Mouse (Mus musculus) ES-E14 (cell line): ENCODE data around the gene Ppard. TPM values are rescaled to one million over a fixed set of nuclear protein-coding genes. Genes with fewer than 3 reads are reported as not detected.

ENCODE experiments used
- DNase-seq: peaks from one replicate; pipeline ENCODE4 v3.0.0-alpha.2; 2013; ENCODE audit warnings: low read depth, low spot score
- H3K27ac ChIP-seq: 2 replicates; pipeline ENCODE4 v1.5.1; 2012; ENCODE audit warnings: low read depth, mild to moderate bottlenecking, low read length, moderate library complexity, mixed read lengths; ENCODE audit not compliant: poor library complexity, insufficient read depth, severe bottlenecking
- H3K36me3 ChIP-seq: 2 replicates; pipeline ENCODE4 v1.6.1; 2012; ENCODE audit warnings: mild to moderate bottlenecking, low read length, moderate library complexity, mixed read lengths; ENCODE audit not compliant: control insufficient read depth, poor library complexity, insufficient read depth, severe bottlenecking
- H3K4me1 ChIP-seq, 2 experiments: fragments of 150-350 bp in 1 of 2; sonication (generic) in 1 of 2; 2 replicates each; pipeline ENCODE4 v1.6.1; 2012; ENCODE audit warnings: low read length in 2 of 2, mild to moderate bottlenecking in 1 of 2, mixed read lengths in 1 of 2; ENCODE audit not compliant: control insufficient read depth in 2 of 2, insufficient read depth in 2 of 2, poor library complexity in 1 of 2
- H3K4me3 ChIP-seq, 2 experiments: fragments of 150-350 bp in 1 of 2; sonication (generic) in 1 of 2; 2 replicates each; pipeline ENCODE4 v1.5.1; 2012; ENCODE audit warnings: low read length in 2 of 2, low read depth in 1 of 2, mild to moderate bottlenecking in 1 of 2, mixed read lengths in 1 of 2; ENCODE audit not compliant: insufficient read depth in 1 of 2, poor library complexity in 1 of 2, severe bottlenecking in 1 of 2
- H3K9ac ChIP-seq: 2 replicates; pipeline ENCODE4 v1.6.1; 2012; ENCODE audit warnings: low read depth, mild to moderate bottlenecking, low read length, mixed read lengths; ENCODE audit not compliant: poor library complexity, insufficient read depth, severe bottlenecking
- H3K9me3 ChIP-seq: fragments of 150-350 bp; sonication (generic); 2 replicates; pipeline ENCODE4 v1.6.1; 2012; ENCODE audit warnings: low read depth, mild to moderate bottlenecking, low read length; ENCODE audit not compliant: control insufficient read depth, insufficient read depth
- CHD2 ChIP-seq: IDR thresholded peaks from 2 replicates; pipeline ENCODE4 v1.6.1; 2014; ENCODE audit warnings: mild to moderate bottlenecking, low read depth, low read length, inconsistent platforms
- HCFC1 ChIP-seq: IDR thresholded peaks from 2 replicates; pipeline ENCODE4 v1.6.1; 2012; ENCODE audit warnings: low read length, inconsistent platforms, borderline replicate concordance; ENCODE audit not compliant: insufficient read depth
- MAFK ChIP-seq: IDR thresholded peaks from 2 replicates; pipeline ENCODE4 v1.6.1; 2014; ENCODE audit warnings: mild to moderate bottlenecking, low read depth, low read length, inconsistent platforms; ENCODE audit not compliant: insufficient read depth
- ZC3H11A ChIP-seq: IDR thresholded peaks from 2 replicates; pipeline ENCODE4 v1.6.1; 2012; ENCODE audit warnings: low read depth, mild to moderate bottlenecking, inconsistent platforms, low read length, borderline replicate concordance
- ZNF384 ChIP-seq: IDR thresholded peaks from 2 replicates; pipeline ENCODE4 v1.6.1; 2012; ENCODE audit warnings: low read depth, low read length, inconsistent platforms
- in situ Hi-C, 2 experiments: fragments of 600-800 bp; cut with MboI; formaldehyde crosslinking; loops; one replicate each; pipeline ENCODE4 v1.15.1; 2025; ENCODE audit warnings: low sequenced_read_pairs in 2 of 2, inconsistent platforms in 1 of 2; ENCODE audit not compliant: unreplicated experiment in 2 of 2
- total RNA-seq: library from RNA; depleted of rRNA; stranded (reverse); fragments of 300-350 nt; gene quantifications from 2 replicates; pipeline ENCODE4 v1.2.3, GENCODE M21; 2012

Gene Ppard
- total RNA-seq, 1 experiment, result 6.7 TPM

- Histone ChIP-seq H3K36me3 (peaks cover 5% of the 10 kb centered on the region; the same call in 1 of the 2 replicates), H3K4me3 (no peak overlapping the region), H3K9me3 (no peaks in the 10 kb centered on the region), H3K27ac (no peak overlapping the region; the same call in 1 of the 2 replicates), H3K9ac (no peak overlapping the region), H3K4me1 (peaks cover 0 to 14% of the 10 kb centered on the region in 2 experiments; a peak in 3 of 4 replicates)
- no peak for DNase-seq
- TF ChIP-seq ZNF384, result no peak
- TF ChIP-seq ZC3H11A, result no peak
- TF ChIP-seq MAFK, result no peak
- in situ Hi-C loops, result no loop called here
These were observed 15.1 kb downstream of the Ppard start for GRCm38 (mm10) chr17:28247613-28248012.

GRCm38 (mm10) chr17:28249062-28249461 is 16.6 kb downstream of the Ppard start:
- no peak overlapping the region for H3K27ac ChIP-seq
- in situ Hi-C loops, result no loop called here
- peaks cover 0 to 14% of the 10 kb centered on the region in 2 experiments; a peak in 3 of 4 replicates for H3K4me1 ChIP-seq
- TF ChIP-seq HCFC1, result no peak
- no peak overlapping the region for H3K4me3 ChIP-seq
- DNase-seq, result no peak
- H3K9ac ChIP-seq, result no peak overlapping the region
- no peaks in the 10 kb centered on the region for H3K9me3 ChIP-seq
- peaks cover 5% of the 10 kb centered on the region; the same call in 1 of the 2 replicates for H3K36me3 ChIP-seq

GRCm38 (mm10) chr17:28251579-28252280 is 19.2 kb downstream of the Ppard start:
- in situ Hi-C loops, result no loop called here
- Histone ChIP-seq H3K4me1 (peaks cover 2 to 17% of the 10 kb centered on the region in 2 experiments; a peak in 3 of 4 replicates), H3K36me3 (0 out of 2 replicates have a peak, but pooled peaks cover 3% of the 10 kb centered on the region), H3K9me3 (no peaks in the 10 kb centered on the region), H3K9ac (no peak overlapping the region), H3K4me3 (no peak overlapping the region), H3K27ac (no peak overlapping the region)
- DNase-seq, result no peak
- TF ChIP-seq ZNF384 (no peak), MAFK (no peak), ZC3H11A (no peak), HCFC1 (no peak), CHD2 (no peak)

- no peak for TF ChIP-seq CHD2
- TF ChIP-seq ZNF384, result no peak
- no peak for TF ChIP-seq ZC3H11A
- H3K4me3 ChIP-seq, result no peak overlapping the region
These were observed 19.8 kb downstream of the Ppard start for GRCm38 (mm10) chr17:28252281-28252648.

GRCm38 (mm10) chr17:28253216-28253615 is 20.7 kb downstream of the Ppard start:
- TF ChIP-seq HCFC1, result no peak
- no peak for TF ChIP-seq MAFK
- TF ChIP-seq ZC3H11A, result no peak
- TF ChIP-seq CHD2, result no peak
- no peak for TF ChIP-seq ZNF384
- in situ Hi-C loops, result no loop called here
- Histone ChIP-seq H3K36me3 (0 out of 2 replicates have a peak, but pooled peaks cover 3% of the 10 kb centered on the region), H3K9ac (no peak overlapping the region), H3K27ac (no peak overlapping the region), H3K4me1 (peaks cover 5 to 29% of the 10 kb centered on the region in 2 experiments; a peak in 3 of 4 replicates), H3K9me3 (no peaks in the 10 kb centered on the region), H3K4me3 (no peak overlapping the region)
- DNase-seq, result no peak

More at GRCm38 (mm10) chr17:28252281-28252648, 19.8 kb downstream of the Ppard start:
- no peaks in the 10 kb centered on the region for H3K9me3 ChIP-seq
- in situ Hi-C loops, result no loop called here
- no peak overlapping the region for H3K27ac ChIP-seq
- DNase-seq, result no peak
- H3K4me1 ChIP-seq, result peaks cover 5 to 23% of the 10 kb centered on the region in 2 experiments; a peak in 3 of 4 replicates
- H3K36me3 ChIP-seq, result 0 out of 2 replicates have a peak, but pooled peaks cover 3% of the 10 kb centered on the region
- no peak overlapping the region for H3K9ac ChIP-seq
